Mouse (Mus musculus): ENCODE data around the gene Rdh5. TPM values are rescaled to one million over a fixed set of nuclear protein-coding genes. Genes with fewer than 3 reads are reported as not detected.

The Rdh5 gene
- 14.0 and 21.8 TPM in 2 replicates for polyA plus RNA-seq (2012; rRNA removed)

DNA sequence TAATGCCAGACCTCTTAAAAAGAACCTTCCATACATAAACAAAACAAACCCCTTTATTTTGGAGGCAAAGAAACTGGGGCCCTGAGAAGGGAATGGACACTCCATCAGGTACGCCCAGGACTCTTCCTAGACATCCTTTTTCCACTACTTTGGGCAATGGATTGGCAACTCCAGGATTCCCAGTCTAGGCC lies at the start of gene Rdh5:
Gene Rdh5 (minus strand): TSS at position 67 of the 191 bp plus-strand sequence.
- DNase-seq = no peak
- WGBS = 69% methylated on average over 1 of the region's 1 CpGs
- H3K4me1 ChIP-seq (replicated peaks; ENCODE audit: control insufficient read depth, insufficient read depth, low read length) = peaks cover 15% of the 10 kb centered on the region
- no peaks in the 10 kb centered on the region for H3K36me3 ChIP-seq (ENCODE audit: control insufficient read depth, insufficient read depth, low read length)
- no peak within 1 kb of the TSS for H3K27ac ChIP-seq (ENCODE audit: control insufficient read depth, insufficient read depth, low read length)
- TF ChIP-seq CTCF (IDR thresholded peaks at IDR 0.05; ENCODE audit: borderline replicate concordance, control insufficient read depth, extremely low read depth, insufficient read depth, low read length, poor library complexity) = no peak
- no peak for TF ChIP-seq POLR2A (IDR thresholded peaks at IDR 0.05; ENCODE audit: control insufficient read depth, extremely low read depth, insufficient read depth, low read length, poor library complexity)
- no peaks in the 10 kb centered on the region for H3K27me3 ChIP-seq (ENCODE audit: control insufficient read depth, insufficient read depth, low read length)
- peak within 1 kb of the TSS; percentile 77 for H3K4me3 ChIP-seq (ENCODE audit: control insufficient read depth, insufficient read depth, low read length)

DNA sequence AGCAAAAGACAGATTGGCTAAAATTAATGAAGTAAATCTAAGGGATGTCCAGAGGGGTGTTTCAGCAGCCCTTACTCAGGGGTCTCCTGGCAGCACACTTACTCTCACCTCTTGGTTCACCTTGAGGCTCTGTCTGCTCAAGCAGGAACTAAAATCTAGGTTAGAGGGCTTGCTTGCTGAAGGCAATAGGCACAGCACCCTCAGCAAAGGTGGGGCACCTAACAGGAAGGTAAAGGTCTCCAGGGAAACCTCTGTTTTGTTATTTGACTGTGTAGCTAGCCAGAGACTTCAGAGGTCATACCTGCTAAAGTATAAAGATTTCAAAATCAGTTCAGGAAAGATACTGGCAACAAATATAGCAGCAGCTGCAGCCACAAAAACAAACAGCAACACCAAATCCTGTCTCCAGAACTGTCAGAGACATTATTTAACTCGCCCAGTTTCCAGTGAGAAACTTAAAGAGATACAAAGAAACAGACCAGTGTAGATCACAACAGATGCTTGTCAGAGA lies 48.1 kb upstream of the Rdh5 start:
- DNase-seq = no peak
- no peak for TF ChIP-seq CTCF (IDR thresholded peaks at IDR 0.05; ENCODE audit: borderline replicate concordance, control insufficient read depth, extremely low read depth, insufficient read depth, low read length, poor library complexity)
- no peak for TF ChIP-seq POLR2A (IDR thresholded peaks at IDR 0.05; ENCODE audit: control insufficient read depth, extremely low read depth, insufficient read depth, low read length, poor library complexity)
- 64% methylated on average over 1 of the region's 1 CpGs for WGBS
- Histone ChIP-seq H3K27me3 (ENCODE audit: control insufficient read depth, insufficient read depth, low read length) (no peaks in the 10 kb centered on the region), H3K4me1 (replicated peaks; ENCODE audit: control insufficient read depth, insufficient read depth, low read length) (no peaks in the 10 kb centered on the region), H3K4me3 (ENCODE audit: control insufficient read depth, insufficient read depth, low read length) (no peak overlapping the region), H3K27ac (ENCODE audit: control insufficient read depth, insufficient read depth, low read length) (no peak overlapping the region), H3K36me3 (ENCODE audit: control insufficient read depth, insufficient read depth, low read length) (no peaks in the 10 kb centered on the region)

DNA sequence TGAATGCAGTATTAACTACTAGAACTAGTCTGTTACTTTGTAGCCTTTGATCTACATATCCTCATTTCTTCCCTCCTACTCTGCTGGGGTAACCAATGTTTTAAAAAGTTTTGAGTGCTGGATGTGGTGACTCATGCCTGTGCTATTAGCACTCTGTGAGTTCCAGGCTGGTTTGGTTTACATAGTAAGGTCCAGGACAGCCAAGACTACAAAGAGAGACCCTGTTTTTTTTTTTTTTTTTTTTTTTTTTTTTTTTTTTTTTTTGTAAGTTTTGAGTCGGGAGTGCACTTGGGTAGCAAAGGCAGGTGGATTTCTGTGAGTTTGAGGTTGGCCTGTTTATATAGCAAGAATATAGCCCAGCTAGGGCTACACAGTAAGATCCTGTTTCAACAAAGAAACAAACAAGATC lies 45.7 kb upstream of the Rdh5 start:
- 44% methylated on average over 1 of the region's 1 CpGs for WGBS
- Histone ChIP-seq H3K27me3 (ENCODE audit: control insufficient read depth, insufficient read depth, low read length) (no peaks in the 10 kb centered on the region), H3K4me1 (replicated peaks; ENCODE audit: control insufficient read depth, insufficient read depth, low read length) (no peaks in the 10 kb centered on the region), H3K27ac (ENCODE audit: control insufficient read depth, insufficient read depth, low read length) (no peak overlapping the region), H3K4me3 (ENCODE audit: control insufficient read depth, insufficient read depth, low read length) (no peak overlapping the region), H3K36me3 (ENCODE audit: control insufficient read depth, insufficient read depth, low read length) (no peaks in the 10 kb centered on the region)
- DNase-seq = no peak
- TF ChIP-seq CTCF (IDR thresholded peaks at IDR 0.05; ENCODE audit: borderline replicate concordance, control insufficient read depth, extremely low read depth, insufficient read depth, low read length, poor library complexity) (no peak), POLR2A (IDR thresholded peaks at IDR 0.05; ENCODE audit: control insufficient read depth, extremely low read depth, insufficient read depth, low read length, poor library complexity) (no peak)

DNA sequence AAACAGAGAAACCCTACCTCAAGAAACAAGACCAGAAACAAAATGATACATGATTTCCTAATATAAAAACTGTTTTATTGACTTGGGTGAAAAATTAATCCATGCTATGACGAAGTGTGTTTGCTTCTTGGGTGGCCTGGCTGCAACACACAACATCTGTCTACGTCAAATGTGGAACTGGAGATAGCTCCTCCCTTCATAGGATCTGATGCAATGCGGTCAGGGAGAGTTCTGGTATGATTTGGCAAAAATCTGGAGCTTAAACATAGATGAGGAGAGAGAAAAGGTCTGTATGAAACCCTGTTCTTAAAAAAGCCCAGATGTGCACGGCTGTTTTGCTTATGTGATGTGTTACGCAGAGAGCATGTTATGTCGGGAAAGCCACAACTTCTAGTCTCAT lies 43.2 kb upstream of the Rdh5 start:
- H3K4me3 ChIP-seq (ENCODE audit: control insufficient read depth, insufficient read depth, low read length) = no peak overlapping the region
- H3K36me3 ChIP-seq (ENCODE audit: control insufficient read depth, insufficient read depth, low read length) = no peaks in the 10 kb centered on the region
- no peak overlapping the region for H3K27ac ChIP-seq (ENCODE audit: control insufficient read depth, insufficient read depth, low read length)
- H3K27me3 ChIP-seq (ENCODE audit: control insufficient read depth, insufficient read depth, low read length) = no peaks in the 10 kb centered on the region
- TF ChIP-seq CTCF (IDR thresholded peaks at IDR 0.05; ENCODE audit: borderline replicate concordance, control insufficient read depth, extremely low read depth, insufficient read depth, low read length, poor library complexity) = no peak
- no peak for TF ChIP-seq POLR2A (IDR thresholded peaks at IDR 0.05; ENCODE audit: control insufficient read depth, extremely low read depth, insufficient read depth, low read length, poor library complexity)
- 57% methylated on average over 6 of the region's 6 CpGs for WGBS
- no peak for DNase-seq
- H3K4me1 ChIP-seq (replicated peaks; ENCODE audit: control insufficient read depth, insufficient read depth, low read length) = peaks cover under 1% of the 10 kb centered on the region; the same call in 1 of the 2 replicates

DNA sequence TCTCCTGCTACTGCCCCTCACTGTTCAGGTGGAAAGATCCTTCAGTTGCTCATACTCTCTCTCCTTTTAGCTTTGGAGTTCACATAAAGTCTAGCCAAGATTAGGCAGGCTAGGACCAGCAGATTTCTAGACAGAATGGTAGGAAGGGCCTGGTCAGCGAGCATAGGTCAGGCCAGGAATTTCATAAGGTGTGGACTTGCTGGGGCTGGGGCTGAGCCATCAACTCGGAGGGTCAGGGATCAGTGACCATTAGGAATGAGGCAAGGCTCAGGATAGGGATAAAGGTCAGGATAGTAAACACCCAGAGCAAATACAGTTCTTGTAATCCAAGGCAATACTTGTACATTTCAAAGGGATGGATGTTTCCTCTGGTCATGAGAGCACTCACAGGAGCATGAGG lies 42.3 kb upstream of the Rdh5 start:
- Histone ChIP-seq H3K4me3 (ENCODE audit: control insufficient read depth, insufficient read depth, low read length) (no peak overlapping the region), H3K27ac (ENCODE audit: control insufficient read depth, insufficient read depth, low read length) (no peak overlapping the region), H3K4me1 (replicated peaks; ENCODE audit: control insufficient read depth, insufficient read depth, low read length) (peaks cover 8% of the 10 kb centered on the region), H3K27me3 (ENCODE audit: control insufficient read depth, insufficient read depth, low read length) (no peaks in the 10 kb centered on the region), H3K36me3 (ENCODE audit: control insufficient read depth, insufficient read depth, low read length) (no peaks in the 10 kb centered on the region)
- no peak for DNase-seq
- WGBS = 90% methylated on average over 2 of the region's 2 CpGs
- TF ChIP-seq POLR2A (IDR thresholded peaks at IDR 0.05; ENCODE audit: control insufficient read depth, extremely low read depth, insufficient read depth, low read length, poor library complexity) (no peak), CTCF (IDR thresholded peaks at IDR 0.05; ENCODE audit: borderline replicate concordance, control insufficient read depth, extremely low read depth, insufficient read depth, low read length, poor library complexity) (no peak)

DNA sequence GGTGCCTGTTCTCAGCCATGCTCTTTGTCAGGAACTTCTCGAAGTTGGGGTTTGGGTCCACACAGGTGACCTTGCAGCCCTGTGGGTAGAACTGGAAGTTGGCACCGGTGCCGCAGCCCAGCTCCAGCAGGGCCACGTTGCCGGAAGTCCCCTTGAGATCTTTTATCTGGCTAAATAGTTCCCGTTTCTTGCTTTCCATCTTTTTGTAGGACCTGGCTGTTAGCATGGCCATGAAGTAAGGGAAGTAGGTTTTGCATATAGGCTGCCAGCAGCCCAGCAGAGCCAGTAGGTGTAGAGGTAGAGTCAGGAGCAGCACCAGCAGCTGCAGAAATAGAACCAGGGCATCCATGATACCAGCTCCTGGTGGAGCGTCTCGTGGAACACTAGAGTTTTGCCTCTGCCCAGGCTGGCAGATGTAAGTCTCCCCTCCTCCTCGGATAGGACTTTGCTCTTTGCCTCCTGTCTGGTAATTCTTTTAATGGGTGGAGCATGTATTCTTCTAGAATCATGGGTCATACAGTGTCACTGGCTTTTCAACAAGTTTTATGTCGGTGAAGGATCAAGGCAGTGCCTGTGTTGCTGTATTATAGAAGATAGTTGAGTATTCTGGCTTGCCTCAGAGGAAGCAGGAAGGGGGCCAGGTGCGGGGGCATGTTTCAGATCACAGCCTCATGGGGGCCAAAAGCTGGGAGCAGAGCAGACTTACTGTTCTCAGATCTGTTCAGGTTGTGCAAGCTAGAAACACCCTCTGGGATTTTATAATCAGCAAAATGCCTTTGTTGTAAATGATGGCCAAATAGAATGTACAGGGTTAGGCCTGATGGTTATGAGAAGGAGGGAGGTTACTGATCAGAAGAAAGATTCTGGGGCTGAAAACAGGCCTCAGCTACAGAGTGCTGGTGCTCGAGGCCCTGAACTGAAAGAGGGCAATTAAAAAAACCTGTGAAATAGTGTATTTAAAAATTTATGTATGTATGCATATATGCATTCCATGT lies 38.2 kb upstream of the Rdh5 start, which contains the start of gene Mettl7b:
Gene Mettl7b (minus strand): TSS at position 399 of the 995 bp plus-strand sequence.
- TF ChIP-seq CTCF (IDR thresholded peaks at IDR 0.05; ENCODE audit: borderline replicate concordance, control insufficient read depth, extremely low read depth, insufficient read depth, low read length, poor library complexity) (no peak), POLR2A (IDR thresholded peaks at IDR 0.05; ENCODE audit: control insufficient read depth, extremely low read depth, insufficient read depth, low read length, poor library complexity) (no peak)
- Histone ChIP-seq H3K27me3 (ENCODE audit: control insufficient read depth, insufficient read depth, low read length) (no peaks in the 10 kb centered on the region), H3K4me3 (ENCODE audit: control insufficient read depth, insufficient read depth, low read length) (no peak within 1 kb of the TSS), H3K4me1 (replicated peaks; ENCODE audit: control insufficient read depth, insufficient read depth, low read length) (peaks cover 10% of the 10 kb centered on the region), H3K36me3 (ENCODE audit: control insufficient read depth, insufficient read depth, low read length) (no peaks in the 10 kb centered on the region), H3K27ac (ENCODE audit: control insufficient read depth, insufficient read depth, low read length) (no peak within 1 kb of the TSS)
- DNase-seq = peak; percentile 65
- WGBS = 57% methylated on average over 12 of the region's 12 CpGs

All from thymus, adult 2 months (tissue).